Mouse (Mus musculus) left cerebral cortex, adult 8-10 months (tissue): ENCODE data around the gene Rexo4. TPM values are rescaled to one million over a fixed set of nuclear protein-coding genes. Genes with fewer than 3 reads are reported as not detected.
A peak's percentile ranks its signal among the peaks of the same experiment; 100 is the strongest.

Experiments used
- DNase-seq, 2 experiments: peaks; one replicate each; pipeline ENCODE4 v3.0.0; 2022; ENCODE audit warnings: low spot score in 2 of 2
- total RNA-seq, 4 experiments: library from RNA; stranded (reverse); gene quantifications; 2 replicates each; pipeline ENCODE4 v1.2.4; 2022

Gene Rexo4
- total RNA-seq = 10 to 100 TPM; 43.4 to 54.7 (median 46.8) TPM

DNA sequence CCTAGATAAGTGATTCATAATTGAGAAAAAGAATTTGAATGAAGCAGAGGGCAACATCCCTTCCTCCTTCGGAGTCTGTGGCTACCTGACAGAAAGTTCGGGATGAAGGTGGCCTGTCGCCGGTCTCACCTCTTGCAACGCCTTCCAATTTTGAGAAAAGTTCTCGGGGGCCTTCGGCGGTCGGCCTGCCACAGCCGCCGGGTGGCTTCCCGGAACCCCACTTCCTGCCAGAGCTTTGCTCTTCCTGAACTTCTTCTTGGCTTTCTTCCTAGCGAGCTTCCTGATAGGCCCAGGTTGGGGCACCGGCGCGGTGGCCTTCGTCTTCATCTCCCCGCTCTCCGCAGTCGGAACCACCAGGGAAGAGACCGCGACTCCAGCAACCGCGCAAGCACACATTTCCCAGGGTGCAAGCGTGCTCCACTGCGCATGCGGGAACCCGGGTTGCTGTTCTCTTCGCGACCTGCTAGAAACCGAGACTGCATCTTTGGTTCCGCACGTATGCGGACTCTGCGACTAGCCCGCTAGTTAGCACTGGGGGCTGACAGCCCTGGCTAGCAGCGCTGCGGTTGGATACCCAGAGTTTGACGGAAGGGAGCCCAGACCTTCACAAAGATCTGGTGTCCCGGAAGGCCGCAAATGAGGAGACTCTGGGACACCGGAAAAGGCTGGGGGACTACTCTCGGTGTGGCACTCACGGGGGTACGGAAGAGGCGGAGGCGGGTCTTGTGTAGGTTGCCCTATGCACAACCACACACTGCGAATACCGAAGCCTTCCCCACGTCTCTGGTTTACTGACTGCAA is at the start of gene Rexo4:
Rexo4 (minus strand) TSS at position 464 of the 801 bp plus-strand sequence.
- peak; percentile 94 for DNase-seq

DNA sequence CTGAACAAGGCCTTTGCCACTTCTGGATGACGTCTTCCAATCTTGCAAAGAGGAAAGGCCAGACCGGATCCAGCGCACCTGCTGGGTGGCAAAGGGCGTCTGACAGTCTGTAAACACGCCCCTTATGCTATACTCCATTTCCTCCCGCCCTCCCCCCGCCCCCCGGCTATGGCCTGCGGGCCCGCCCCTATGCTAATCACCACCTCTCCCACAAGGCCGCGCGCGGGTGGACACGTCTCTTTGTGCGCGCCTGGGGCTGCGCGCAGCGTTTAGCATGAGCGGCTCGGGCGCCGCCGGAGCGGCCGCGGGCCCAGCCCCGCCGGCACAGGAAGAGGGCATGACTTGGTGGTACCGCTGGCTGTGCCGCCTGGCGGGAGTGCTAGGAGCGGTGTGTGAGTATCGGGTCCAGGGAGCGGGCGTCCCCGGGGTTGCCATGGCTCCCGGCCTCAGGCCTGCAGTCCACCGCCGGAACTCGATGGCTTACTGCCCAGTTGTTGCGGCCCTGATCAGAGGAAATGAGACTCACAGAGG is 45.6 kb upstream of the Rexo4 start, which contains the start of gene Cacfd1:
Cacfd1 (plus strand) TSS at position 213 of the 531 bp plus-strand sequence.
- peak; percentile 62 to 73 for DNase-seq

DNA sequence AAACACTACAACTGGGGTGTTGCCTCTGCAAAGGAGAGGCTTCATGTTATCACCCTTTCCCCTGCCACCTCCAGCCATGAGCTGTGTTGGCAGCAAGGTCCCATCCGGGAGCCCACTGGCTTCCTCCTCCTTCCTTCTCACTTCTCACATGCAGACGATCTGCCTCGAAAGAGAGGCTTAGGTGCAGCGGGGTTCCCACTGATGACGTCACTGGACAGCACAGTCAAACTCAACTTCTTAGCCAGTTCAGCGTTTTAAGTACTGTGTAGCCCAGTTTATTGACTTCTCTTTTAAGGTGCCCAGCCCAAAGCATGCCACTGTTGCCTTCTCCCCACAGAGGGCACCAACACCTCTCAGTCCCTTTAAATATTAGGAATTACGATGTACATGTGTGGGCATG is 43.5 kb upstream of the Rexo4 start:
- DNase-seq = no peak

DNA sequence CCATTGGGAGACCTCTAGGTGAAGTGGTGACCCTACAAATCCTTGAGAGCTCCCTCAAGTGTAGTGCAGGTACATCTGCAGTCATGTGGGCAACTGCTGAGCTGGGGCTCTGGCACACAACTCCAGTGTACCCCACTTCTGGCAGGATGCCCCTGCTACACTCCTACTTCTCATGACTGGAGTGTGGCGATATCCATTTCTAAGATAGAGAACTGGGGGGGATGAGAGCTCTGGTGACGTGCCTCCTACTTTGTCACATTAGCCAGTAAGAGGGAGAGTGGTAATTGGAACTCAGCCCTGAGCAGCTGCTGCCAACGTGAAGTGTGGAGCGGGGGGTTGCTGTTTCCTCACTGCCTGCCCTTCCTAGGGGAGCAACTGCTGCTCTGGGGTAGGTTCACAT is 42.1 kb upstream of the Rexo4 start:
- no peak for DNase-seq

DNA sequence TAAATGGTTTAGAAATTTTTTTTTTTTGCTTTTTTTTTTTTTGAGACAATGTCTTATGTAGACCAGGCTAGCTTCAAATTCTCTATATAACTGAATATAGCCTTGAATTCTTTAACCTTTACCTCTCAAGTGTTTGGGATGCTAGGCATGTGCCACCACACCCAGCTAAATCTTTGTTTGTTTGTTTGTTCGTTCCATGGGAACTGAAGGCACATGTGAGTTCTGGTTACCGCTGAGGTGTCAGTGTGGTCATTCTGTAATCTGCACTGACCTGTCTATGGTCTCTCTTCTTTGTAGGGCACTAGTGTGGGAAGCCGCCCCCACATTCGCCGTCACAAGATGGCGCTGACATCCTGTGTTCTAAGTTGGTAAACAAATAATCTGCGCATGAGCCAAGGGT is 33.8 kb upstream of the Rexo4 start:
- DNase-seq = no peak

DNA sequence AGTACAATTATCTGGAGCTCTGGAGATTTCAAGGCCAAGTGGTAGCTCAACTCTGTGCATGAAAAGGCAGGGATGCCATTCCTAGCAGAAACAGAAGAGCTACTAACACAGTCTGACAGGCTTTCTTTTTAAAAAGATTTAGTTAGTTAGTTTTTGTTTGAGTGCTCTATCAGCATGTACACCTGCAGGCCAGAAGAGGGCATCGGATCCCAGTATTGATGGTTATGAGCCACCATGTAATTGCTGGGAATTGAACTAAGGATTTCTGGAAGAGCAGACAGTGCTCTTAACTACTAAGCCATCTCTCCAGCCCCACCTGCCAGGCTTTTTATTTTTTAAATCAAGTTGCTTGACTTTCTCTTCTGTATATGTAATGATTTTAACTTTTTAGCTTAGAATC is 33.3 kb upstream of the Rexo4 start:
- no peak for DNase-seq

DNA sequence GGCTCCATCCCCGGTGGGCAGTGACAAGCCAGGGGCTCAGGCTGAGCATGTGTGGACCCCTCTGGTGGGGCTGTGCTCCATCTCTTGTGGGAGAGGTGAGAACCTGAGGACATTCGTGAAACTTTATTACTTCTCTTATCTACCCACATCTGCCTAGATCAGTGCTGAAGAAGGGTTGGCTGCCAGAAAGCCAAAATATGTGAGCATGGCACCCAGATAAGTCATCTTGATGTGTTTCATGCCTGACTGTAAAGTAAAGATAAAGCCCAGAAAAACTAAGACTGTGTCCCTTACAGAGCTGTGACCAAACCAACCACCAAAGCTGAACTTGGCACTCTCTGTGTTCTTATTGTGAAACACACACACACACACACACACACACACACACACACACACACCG is 29.8 kb upstream of the Rexo4 start:
- no peak for DNase-seq

DNA sequence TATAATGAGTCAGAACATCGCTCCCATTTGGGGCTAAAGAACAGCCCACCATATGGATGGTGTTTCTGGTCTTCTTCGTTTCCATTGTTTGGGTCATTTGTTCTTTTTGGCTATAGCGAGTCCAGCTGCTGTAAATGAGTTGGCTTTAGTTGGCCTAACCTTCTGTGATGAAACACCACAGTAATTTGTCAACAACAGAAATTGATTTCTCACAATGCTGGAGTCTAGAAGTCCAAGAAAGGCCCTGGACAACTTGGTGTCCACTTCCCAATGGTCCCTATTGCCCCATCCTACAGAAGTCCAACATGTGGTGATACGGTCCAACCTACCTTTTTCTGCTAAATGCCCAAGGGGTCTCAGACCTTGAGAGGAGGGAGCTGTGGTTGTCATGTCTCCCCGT is 20.5 kb upstream of the Rexo4 start:
- no peak for DNase-seq

DNA sequence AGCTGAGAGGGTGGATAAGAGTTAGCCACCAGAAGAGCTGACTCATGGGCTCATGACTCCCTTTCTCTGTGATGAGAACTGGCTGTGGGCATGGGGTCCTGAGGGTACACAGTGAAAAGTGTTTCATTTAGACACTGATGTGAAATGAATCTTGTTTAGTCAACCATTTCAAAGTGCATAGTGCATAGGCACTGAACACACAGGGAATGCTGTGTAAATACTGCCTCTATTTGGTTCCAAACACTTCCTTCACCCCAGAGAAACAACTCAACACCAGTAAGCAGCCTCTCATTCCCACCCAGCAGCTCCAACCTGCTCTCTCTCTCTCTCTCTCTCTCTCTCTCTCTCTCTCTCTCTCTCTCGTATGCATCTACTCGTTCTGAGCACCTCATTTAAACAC is 20.0 kb upstream of the Rexo4 start:
- no peak for DNase-seq

DNA sequence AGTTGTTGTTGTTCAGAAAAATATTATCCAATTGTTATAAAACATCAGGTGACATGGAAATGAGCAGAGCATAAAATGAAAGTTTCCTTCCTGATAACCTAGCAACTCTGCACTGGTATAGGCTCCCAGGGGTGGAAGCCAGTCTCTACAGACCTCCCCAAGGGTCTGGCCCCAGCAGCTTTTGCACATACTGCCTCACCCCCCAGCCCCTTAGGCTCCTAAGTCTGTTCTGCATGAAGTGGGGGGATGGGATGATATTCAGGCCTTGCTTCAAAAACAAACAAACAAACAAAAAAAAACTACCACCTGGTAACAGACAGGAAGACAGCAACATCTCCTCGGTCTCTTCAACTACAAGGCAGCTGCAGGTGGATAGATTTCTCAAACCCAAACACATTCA is 16.2 kb upstream of the Rexo4 start:
- no peak for DNase-seq

DNA sequence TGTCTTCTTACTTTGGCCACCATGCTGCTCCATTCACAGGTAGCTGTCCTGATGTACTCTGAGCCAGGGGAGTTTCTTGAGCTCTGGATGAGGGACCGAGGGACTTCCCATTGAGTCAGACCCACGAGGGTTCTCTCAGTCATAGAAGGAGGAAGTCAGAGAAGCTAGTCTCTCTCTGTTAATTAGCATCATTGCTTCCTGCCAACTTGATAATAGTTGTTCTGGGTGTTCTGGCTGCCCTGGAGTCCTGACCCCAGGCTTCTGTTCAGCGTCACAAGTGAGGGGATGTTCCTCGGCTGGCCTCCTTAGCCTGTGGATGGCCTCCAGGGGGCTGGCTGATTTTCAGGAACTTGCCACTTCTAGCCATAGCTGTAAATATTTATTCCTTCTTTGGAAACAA is 9.8 kb upstream of the Rexo4 start:
- DNase-seq = no peak

DNA sequence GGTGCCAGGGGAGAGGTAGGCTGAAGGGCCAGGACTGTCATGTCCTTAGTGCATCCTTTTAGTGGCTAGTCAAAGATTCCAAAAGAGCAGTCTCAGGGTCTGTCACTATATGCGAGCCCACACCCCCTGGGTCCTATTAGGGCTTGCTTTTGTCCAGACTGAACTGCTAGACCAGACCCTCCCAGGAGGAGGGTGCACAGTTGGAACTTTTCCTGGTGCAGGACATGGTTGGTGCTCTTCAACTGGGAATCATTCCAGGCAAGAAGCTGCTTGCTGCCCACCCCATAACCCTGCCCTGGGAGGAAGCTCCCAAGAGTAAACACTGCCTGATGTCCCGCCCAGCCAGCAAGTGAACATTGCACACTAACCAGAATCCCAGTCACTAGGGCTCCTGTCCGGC is 8.9 kb upstream of the Rexo4 start, which contains the start of gene Adamts13:
Adamts13 (plus strand) TSS at position 301 of the 400 bp plus-strand sequence.
- no peak for DNase-seq

DNA sequence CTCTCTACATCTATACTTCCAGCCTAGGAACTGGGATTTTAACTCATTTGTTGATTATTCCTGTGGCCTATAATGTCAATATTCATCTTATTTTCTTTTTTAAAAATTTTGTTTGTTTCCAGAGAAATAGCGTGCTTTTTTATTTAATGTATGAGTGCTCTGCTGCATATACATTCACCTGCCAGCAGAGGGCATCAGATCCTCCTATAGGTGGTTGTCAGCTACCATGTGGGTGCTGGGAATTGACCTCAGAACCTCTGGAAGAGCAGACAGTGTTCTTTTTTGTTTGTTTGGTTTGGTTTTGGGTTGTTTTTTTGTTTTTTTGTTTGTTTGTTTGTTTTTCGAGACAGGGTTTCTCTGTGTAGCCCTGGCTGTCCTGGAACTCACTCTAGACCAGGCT is 3.1 kb upstream of the Rexo4 start:
- no peak for DNase-seq

DNA sequence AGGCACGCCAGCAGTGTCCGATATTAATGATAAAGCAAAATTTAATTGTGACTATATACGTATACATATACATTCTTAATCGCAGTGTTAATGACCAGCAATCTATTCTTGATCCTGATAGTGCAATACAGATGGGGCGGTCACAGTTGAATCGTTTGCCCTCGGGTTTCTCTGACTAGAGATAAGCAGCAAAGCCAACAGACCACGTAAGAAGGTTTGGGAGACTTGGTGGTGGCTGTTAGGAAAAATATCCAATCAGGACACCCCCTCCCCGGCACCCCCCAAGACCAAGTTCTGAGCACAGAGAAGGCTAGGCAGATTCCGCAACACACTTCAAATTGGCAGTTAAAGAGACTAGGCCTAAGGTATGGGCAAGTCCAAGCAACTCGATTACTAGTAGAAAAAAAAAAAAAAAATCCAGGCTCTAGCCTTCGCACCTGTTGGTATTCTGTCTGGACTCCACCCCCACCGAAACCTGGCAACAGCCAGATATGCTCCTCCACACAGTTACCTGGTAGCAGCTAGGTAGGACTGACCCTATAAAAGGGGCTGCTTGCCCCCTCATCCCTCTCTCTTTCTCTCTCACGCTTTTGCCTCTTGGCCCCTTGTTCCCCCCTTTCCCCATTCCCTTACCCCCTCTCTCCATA is 661 bp upstream of the Rexo4 start:
- DNase-seq = no peak

DNA sequence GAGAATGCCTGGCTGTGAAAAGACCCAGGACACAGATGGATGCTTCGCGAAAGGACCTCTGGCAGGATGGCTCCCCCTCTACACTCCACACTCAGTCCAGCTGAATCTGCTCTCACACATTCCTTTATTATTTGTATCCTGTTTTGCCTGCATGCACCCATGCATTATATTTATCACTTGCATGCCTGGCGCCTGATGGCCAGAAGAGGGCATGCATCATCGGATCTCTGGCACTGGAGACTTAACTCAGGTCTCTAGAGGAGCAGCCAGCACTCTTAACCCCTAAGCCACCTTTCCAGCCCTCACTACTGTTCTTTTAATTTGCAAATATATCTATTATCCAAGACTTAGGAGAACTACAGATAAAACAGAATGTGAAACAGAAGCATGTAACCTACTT is 3.4 kb downstream of the Rexo4 start:
- DNase-seq = no peak

DNA sequence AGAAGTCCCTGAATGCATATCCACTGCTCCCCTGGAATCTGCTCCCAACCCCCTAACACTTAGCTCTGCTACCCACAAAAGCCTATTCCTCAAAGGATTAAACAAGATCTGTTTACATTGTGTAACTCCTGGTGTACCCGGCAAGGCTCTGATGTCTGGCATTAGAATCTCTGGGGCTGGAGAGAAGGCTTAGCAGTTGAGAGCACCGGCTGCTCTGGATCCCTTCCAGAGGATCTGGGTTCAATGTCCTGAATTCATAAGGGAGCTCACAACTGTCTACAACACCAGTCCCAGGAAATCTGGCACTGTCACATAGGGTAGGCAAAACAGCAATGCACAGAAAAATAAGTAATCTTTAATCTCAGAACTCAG is 6.7 kb downstream of the Rexo4 start:
- DNase-seq = no peak

DNA sequence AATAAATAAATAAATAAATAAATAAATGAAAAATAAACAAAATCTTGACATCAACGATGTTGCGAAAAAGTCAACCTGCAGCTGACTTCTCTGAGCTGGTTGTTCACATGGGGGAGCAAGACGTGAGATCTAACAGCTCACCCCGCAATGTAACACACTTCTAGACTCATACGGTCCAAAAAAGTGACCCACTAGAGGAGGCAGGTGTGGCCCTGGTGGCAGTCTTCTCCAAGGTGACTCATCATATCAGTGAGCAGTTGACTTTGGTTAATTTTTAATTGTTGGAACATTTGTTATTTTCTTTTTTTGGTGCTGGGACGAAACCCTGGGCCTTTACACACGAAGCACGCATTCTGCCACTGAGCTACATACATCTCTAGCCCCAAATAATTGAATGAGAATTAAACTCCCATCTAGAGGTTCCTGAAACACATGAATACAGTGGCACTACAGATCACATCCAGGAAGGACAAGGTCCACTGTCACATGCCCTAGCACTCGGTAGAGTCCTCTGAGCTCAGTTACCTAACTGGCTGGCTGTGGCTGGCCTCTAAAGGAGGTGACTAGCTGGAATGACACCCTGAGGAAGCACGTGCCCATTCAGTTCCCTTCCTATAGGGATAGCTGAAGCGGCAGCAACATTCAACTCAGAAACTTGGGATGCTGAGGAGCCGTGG is 7.2 kb downstream of the Rexo4 start:
- DNase-seq = no peak

DNA sequence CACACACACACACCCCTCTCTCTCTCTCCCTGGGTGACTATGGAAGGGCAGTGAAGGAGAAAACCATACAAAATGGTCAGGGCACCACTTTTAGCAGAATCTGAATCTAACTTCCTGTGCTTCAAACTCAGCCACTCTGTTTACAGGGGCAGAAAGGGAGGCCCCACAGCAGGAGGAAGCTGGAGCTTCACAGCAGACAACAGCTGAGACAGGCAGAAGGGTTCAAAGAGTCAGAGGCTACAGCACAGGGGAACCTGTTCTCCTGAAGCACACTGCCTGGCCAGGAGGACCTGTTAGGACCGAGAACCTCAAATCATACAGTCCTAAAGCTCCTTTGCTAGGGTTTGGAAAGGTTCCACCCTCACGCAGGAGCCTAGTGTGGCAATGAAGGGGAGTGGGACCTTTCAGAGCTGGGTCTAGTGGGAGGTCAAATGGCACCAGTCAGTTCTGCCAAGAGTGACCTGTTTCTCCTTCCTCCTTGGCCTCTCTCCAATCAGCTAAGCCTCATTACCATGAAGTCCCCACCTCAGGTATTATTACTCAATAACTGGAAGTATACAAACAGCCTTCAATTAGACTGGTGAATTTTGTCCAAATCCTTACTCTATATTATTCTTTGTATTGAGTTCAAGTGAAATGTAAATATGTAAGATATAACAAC is 9.3 kb downstream of the Rexo4 start:
- no peak for DNase-seq

DNA sequence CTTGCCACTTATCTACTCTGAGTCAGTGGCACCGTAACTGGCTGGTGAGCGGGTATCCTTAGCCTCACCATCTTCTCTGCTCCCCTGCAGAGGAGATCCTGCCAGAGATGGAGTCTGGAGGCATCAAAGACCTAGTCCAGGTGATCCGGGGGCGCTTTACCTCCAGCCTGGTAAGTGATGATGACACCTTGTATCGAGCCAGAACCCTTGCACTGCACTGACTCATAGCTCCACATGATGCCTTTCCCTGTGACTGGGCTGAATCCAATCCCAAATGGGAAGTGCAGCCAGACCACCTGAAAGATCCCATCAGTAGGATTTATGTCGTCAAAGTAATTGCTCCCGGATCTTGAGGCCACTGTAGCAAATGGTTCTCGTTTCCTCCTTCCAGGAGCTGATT is 11.3 kb downstream of the Rexo4 start:
- DNase-seq = peak in 1 of 2 experiments; percentile 28

DNA sequence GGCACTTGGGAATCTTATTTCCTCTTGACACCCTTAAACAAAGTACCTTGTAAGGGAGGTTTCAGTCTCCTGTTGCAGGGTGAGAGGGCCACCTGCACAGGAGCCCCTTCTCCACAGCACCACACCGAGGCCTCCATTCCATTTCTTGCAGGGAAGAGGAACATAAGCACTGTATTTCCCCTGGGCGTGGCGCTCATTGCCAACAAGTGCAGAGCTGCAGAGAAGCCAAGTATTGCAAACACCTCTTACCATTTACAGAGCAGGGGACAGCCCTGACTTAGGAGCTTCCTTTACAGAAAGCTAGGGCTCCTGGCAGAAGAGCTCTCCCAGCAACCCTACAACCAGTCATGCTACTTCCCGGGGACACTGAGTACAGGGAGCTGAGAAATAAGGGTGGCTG is 12.0 kb downstream of the Rexo4 start:
- DNase-seq = no peak

DNA sequence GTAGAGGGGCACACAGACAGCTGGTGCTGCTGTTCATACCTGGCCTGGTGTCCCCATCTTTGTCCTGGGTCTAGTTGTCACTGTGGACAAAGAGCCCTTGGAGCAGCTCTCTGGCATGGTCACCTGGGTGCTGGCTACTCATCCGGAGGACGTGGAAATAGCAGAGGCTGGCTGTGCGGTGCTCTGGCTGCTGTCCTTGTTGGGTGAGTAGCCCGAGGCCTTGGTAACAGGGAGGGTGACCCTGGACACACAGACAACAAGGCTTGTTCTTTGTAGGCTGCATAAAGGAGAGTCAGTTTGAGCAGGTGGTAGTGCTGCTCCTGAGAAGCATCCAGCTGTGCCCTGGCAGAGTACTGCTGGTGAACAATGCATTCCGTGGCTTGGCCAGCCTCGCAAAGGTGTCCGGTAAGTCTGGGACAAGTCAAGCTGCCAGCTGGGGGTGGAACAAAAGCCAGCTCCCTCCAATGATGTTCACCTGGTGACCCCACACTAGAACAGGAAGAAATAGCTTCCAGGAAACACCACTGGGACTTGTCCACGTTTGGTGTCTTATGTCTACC is 12.8 kb downstream of the Rexo4 start:
- DNase-seq = no peak
